20 mouse cellular contexts compared by ENCODE assay signal in the genomic region with DNA sequence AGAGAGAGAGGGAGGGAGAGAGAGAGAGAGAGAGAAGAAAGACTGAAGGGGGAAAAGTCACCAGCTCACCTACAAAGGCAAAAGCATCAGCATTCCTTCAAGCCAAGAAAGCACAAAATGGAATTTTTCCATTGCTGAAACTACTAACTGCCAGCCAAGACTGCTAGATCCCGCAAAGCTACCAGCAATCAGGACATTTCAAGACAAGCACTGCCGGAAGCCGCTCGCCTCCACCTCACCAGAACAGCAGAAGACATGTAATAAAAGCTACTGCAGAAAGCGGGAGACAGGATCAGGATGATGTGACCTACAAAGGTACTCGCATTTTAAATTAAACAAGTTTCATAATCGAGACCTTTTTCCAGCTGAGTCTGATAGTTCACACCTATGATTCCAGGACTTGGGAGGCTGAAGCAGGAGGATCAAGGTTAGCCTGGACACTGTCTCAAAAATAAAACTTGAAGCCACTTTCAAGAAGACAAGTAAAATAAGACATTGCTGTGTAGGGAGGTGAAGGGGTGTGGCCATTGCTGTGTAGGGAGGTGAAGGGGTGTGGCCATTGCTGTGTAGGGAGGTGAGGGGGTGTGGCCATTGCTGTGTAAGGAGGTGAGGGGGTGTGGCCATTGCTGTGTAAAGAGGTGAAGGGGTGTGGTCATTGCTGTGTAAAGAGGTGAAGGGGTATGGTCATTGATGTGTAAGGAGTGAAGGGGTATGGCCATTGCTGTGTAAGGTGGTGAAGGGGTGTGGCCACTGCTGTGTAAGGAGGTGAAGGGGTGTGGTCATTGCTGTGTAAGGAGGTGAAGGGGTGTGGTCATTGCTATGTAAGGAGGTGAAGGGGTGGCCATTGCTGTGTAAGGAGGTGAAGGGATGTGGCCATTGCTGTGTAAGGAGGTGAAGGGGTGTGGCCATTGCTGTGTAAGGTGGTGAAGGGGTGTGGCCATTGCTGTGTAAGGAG. TPM values are rescaled to one million over a fixed set of nuclear protein-coding genes. Genes with fewer than 3 reads are reported as not detected.
DNase-seq lines count a peak whose midpoint lies in the region; ATAC-seq and TF ChIP-seq lines count a peak whose summit lies in the region.
"Had no signal": no experiment of that assay in that cellular context is flagged by ENCODE, and none has a peak within 500 bp of the region (broad histone marks: within the 10 kb centered on the region; RNA-seq: fewer than 3 reads in every experiment).

No protein-coding gene starts in this region.

- no peak overlapping the region for H3K9ac ChIP-seq in intestine, postnatal 0 days (ENCODE audit: low read depth, low read length)
- H3K9ac ChIP-seq: embryonic facial prominence, embryonic 12.5 days; heart, embryonic 12.5 days had no signal

- H3K4me3 ChIP-seq in G1E (ENCODE audit: low read depth, low read length): no peak overlapping the region; the same call in 1 of the 2 replicates
- no peak overlapping the region for H3K4me3 ChIP-seq in intestine, postnatal 0 days (ENCODE audit: low read depth, low read length)
- H3K4me3 ChIP-seq: embryonic facial prominence, embryonic 12.5 days; forebrain, embryonic 10.5 days; heart, embryonic 12.5 days had no signal

- no peak for DNase-seq in frontal cortex, postnatal 14 days (ENCODE audit: low spot score in 2 of 2)
- DNase-seq in G1E (ENCODE audit: low spot score) (no peak), adipocyte (ENCODE audit: low spot score) (no peak)
- DNase-seq in embryo, embryonic 10.5 days (ENCODE audit: low spot score): no peak
- DNase-seq: cerebellum, postnatal 14 days; gastrocnemius, postnatal 36 days; heart, postnatal 4 days; right cerebral cortex, postnatal 25 days had no signal

- H3K36me3 ChIP-seq in G1E (replicated peaks): no peaks in the 10 kb centered on the region
- no peaks in the 10 kb centered on the region for H3K36me3 ChIP-seq in intestine, postnatal 0 days (ENCODE audit: control insufficient read depth, insufficient read depth)
- H3K36me3 ChIP-seq: embryonic facial prominence, embryonic 12.5 days; forebrain, embryonic 10.5 days; heart, embryonic 12.5 days had no signal

- WGBS in intestine, postnatal 0 days: 89% methylated on average over 7 of the region's 7 CpGs

- H3K27me3 ChIP-seq in G1E (ENCODE audit: insufficient read depth, low read length): no peaks in the 10 kb centered on the region
- no peaks in the 10 kb centered on the region for H3K27me3 ChIP-seq in intestine, postnatal 0 days (replicated peaks; ENCODE audit: control insufficient read depth, insufficient read depth, low read length)
- H3K27me3 ChIP-seq: embryonic facial prominence, embryonic 12.5 days; heart, embryonic 12.5 days had no signal

- H3K4me1 ChIP-seq in G1E (ENCODE audit: insufficient read depth, low read depth, low read length): peaks cover 51% of the 10 kb centered on the region
- no peaks in the 10 kb centered on the region for H3K4me1 ChIP-seq in intestine, postnatal 0 days (replicated peaks; ENCODE audit: control insufficient read depth, insufficient read depth, low read length)

- peak; percentile 62 for ATAC-seq in frontal cortex, adult (ENCODE audit: low TSS enrichment)
- peak; percentile 56 for ATAC-seq in G1E (ENCODE audit: extremely low read depth, insufficient number of reproducible peaks, low FRiP score, poor library complexity, severe bottlenecking)
- ATAC-seq in erythroblast, adult 5-6 weeks (replicated peaks; ENCODE audit: low FRiP score, poor library complexity, severe bottlenecking): peak; percentile 60
- peak; percentile 47; the same call in 1 of the 2 replicates for ATAC-seq in megakaryocyte-erythroid progenitor cell, adult 5-6 weeks (replicated peaks; ENCODE audit: low FRiP score, low TSS enrichment, poor library complexity, severe bottlenecking)
- no peak for ATAC-seq in intestine, postnatal 0 days
- ATAC-seq: activated CD4-positive, CD25-positive, alpha-beta regulatory T cell, adult 4 months had no signal

- no peak overlapping the region for H3K4me2 ChIP-seq in intestine, postnatal 0 days (replicated peaks; ENCODE audit: low read depth)
- H3K4me2 ChIP-seq: embryonic facial prominence, embryonic 12.5 days; heart, embryonic 12.5 days had no signal

- peaks cover 17% of the 10 kb centered on the region for H3K9me3 ChIP-seq in G1E (replicated peaks)
- no peaks in the 10 kb centered on the region for H3K9me3 ChIP-seq in intestine, postnatal 0 days (ENCODE audit: control insufficient read depth)
- H3K9me3 ChIP-seq: embryonic facial prominence, embryonic 12.5 days; forebrain, embryonic 10.5 days; heart, embryonic 12.5 days had no signal

- no peak for TF ChIP-seq CTCF in G1E (IDR thresholded peaks at IDR 0.05; ENCODE audit: low read depth, low read length)
- no peak for TF ChIP-seq CTCF in intestine, postnatal 0 days (IDR thresholded peaks at IDR 0.05; ENCODE audit: low read depth)

- H3K27ac ChIP-seq in intestine, postnatal 0 days (ENCODE audit: low read depth, low read length): no peak overlapping the region
- H3K27ac ChIP-seq: embryonic facial prominence, embryonic 12.5 days; forebrain, embryonic 10.5 days; kidney, postnatal 0 days had no signal

RNA-seq across cellular contexts. Expression of a gene that starts 17.6 kb away (rescaled TPM):
- total RNA-seq in G1E (2014; fragmentation: Nextera tagmentation) (not detected in 2 replicates), G1E (2017) (0.22 TPM in 1 of 2 replicates, not detected in the other)
- polyA plus RNA-seq in G1E (2012): not detected in 2 replicates
- total RNA-seq in erythroblast, adult 5-6 weeks (2015; ENCODE audit: low replicate concordance): not detected in 2 replicates
- not detected in 2 replicates for total RNA-seq in erythroblast, adult 5-6 weeks (2017; ENCODE audit: low replicate concordance)
- total RNA-seq in megakaryocyte-erythroid progenitor cell, adult 5-6 weeks (2014; fragmentation: Nextera tagmentation): not detected in 2 replicates
- total RNA-seq in megakaryocyte-erythroid progenitor cell, adult 5-6 weeks (2017): not detected in 2 replicates
- polyA plus RNA-seq in intestine, postnatal 0 days (2015; fragmentation: Nextera tagmentation; extraction: Ambion mirVana): not detected in 2 replicates
- total RNA-seq: adrenal gland, postnatal 4 days; gastrocnemius, postnatal 36 days; heart, postnatal 4 days; liver, adult 2 months had no signal
- polyA plus RNA-seq: activated CD4-positive, CD25-positive, alpha-beta regulatory T cell, adult 4 months; embryonic facial prominence, embryonic 12.5 days; forebrain, embryonic 10.5 days; heart, embryonic 12.5 days; kidney, postnatal 0 days; liver, adult 2 months; midbrain, embryonic 14.5 days had no signal

RNA-seq across cellular contexts. Expression of a gene that starts 39.5 kb away (rescaled TPM):
- 30.8 and 32.5 TPM in 2 replicates for total RNA-seq in G1E (2014; fragmentation: Nextera tagmentation)
- 32.6 and 32.9 TPM in 2 replicates for total RNA-seq in G1E (2017)
- 9.2 and 9.5 TPM in 2 replicates for polyA plus RNA-seq in G1E (2012)
- 1.2 and 7.1 TPM in 2 replicates for total RNA-seq in erythroblast, adult 5-6 weeks (2015; ENCODE audit: low replicate concordance)
- total RNA-seq in erythroblast, adult 5-6 weeks (2017; ENCODE audit: low replicate concordance): 10.5 and 17.4 TPM in 2 replicates
- 21.2 and 21.6 TPM in 2 replicates for total RNA-seq in megakaryocyte-erythroid progenitor cell, adult 5-6 weeks (2014; fragmentation: Nextera tagmentation)
- 10.7 and 24.0 TPM in 2 replicates for total RNA-seq in megakaryocyte-erythroid progenitor cell, adult 5-6 weeks (2017)
- polyA plus RNA-seq in intestine, postnatal 0 days (2015; fragmentation: Nextera tagmentation; extraction: Ambion mirVana): 3.6 and 4.3 TPM in 2 replicates

RNA-seq across cellular contexts. Expression of a gene that starts 59.8 kb away (rescaled TPM):
- total RNA-seq in G1E (2014; fragmentation: Nextera tagmentation): not detected in 2 replicates
- total RNA-seq in G1E (2017): not detected in 2 replicates
- polyA plus RNA-seq in G1E (2012): not detected in 2 replicates
- not detected in 2 replicates for total RNA-seq in erythroblast, adult 5-6 weeks (2015; ENCODE audit: low replicate concordance)
- total RNA-seq in erythroblast, adult 5-6 weeks (2017; ENCODE audit: low replicate concordance): not detected in 2 replicates
- total RNA-seq in megakaryocyte-erythroid progenitor cell, adult 5-6 weeks (2014; fragmentation: Nextera tagmentation): not detected in 2 replicates
- total RNA-seq in megakaryocyte-erythroid progenitor cell, adult 5-6 weeks (2017): not detected in 2 replicates
- polyA plus RNA-seq in intestine, postnatal 0 days (2015; fragmentation: Nextera tagmentation; extraction: Ambion mirVana): 0.14 and 0.20 TPM in 2 replicates
- total RNA-seq: gastrocnemius, postnatal 36 days; liver, adult 2 months had no signal
- polyA plus RNA-seq: activated CD4-positive, CD25-positive, alpha-beta regulatory T cell, adult 4 months; liver, adult 2 months had no signal
